Mouse (Mus musculus) heart, embryonic 14.5 days (tissue): ENCODE results near the gene Stk4. TPM values are rescaled to one million over a fixed set of nuclear protein-coding genes. Genes with fewer than 3 reads are reported as not detected.

Experiments used
- ATAC-seq: fragments of 200-750 bp; cut with Nextera tagmentation; 2 replicates; pipeline ENCODE4 v1.8.0; 2017; ENCODE audit warnings: low read depth, moderate TSS enrichment; ENCODE audit not compliant: insufficient number of reproducible peaks, insufficient read depth, low FRiP score
- H3K27ac ChIP-seq, 2 experiments: fragments of 200-500 bp in 1 of 2; fragments of 300-500 bp in 1 of 2; sonication (generic) in 1 of 2; replicated peaks in 1 of 2; 2 replicates each; pipeline ENCODE4 v1.5.1; 2012 to 2014; ENCODE audit warnings: low read depth in 2 of 2, low read length in 2 of 2, control low read depth in 1 of 2, mild to moderate bottlenecking in 1 of 2, mixed read lengths in 1 of 2; ENCODE audit not compliant: control insufficient read depth in 1 of 2, insufficient read depth in 1 of 2
- H3K27me3 ChIP-seq: fragments of 300-500 bp; sonication (generic); 2 replicates; pipeline ENCODE4 v1.6.1; 2014; ENCODE audit warnings: mild to moderate bottlenecking, low read length, control low read depth; ENCODE audit not compliant: control insufficient read depth, insufficient read depth
- H3K36me3 ChIP-seq: fragments of 300-500 bp; sonication (generic); 2 replicates; pipeline ENCODE4 v1.6.1; 2014; ENCODE audit warnings: mild to moderate bottlenecking, control low read depth, low read length, mixed read lengths; ENCODE audit not compliant: control insufficient read depth, insufficient read depth
- H3K4me1 ChIP-seq, 2 experiments: fragments of 200-500 bp in 1 of 2; fragments of 300-500 bp in 1 of 2; sonication (generic) in 1 of 2; 2 replicates each; pipeline ENCODE4 v1.6.1; 2012 to 2014; ENCODE audit warnings: low read length in 2 of 2, control low read depth in 1 of 2, mixed read lengths in 1 of 2; ENCODE audit not compliant: control insufficient read depth in 2 of 2, insufficient read depth in 2 of 2
- H3K4me2 ChIP-seq: fragments of 300-500 bp; sonication (generic); 2 replicates; pipeline ENCODE4 v1.6.1; 2014; ENCODE audit warnings: mild to moderate bottlenecking, low read length
- H3K4me3 ChIP-seq, 2 experiments: fragments of 200-500 bp in 1 of 2; fragments of 300-500 bp in 1 of 2; sonication (generic) in 1 of 2; 2 replicates each; pipeline ENCODE4 v1.5.1; 2012 to 2014; ENCODE audit warnings: low read length in 2 of 2, mild to moderate bottlenecking in 2 of 2, control low read depth in 1 of 2, low read depth in 1 of 2, moderate library complexity in 1 of 2; ENCODE audit not compliant: control insufficient read depth in 1 of 2, insufficient read depth in 1 of 2
- H3K9ac ChIP-seq: fragments of 300-500 bp; sonication (generic); 2 replicates; pipeline ENCODE4 v1.6.1; 2014; ENCODE audit warnings: mild to moderate bottlenecking, low read length
- H3K9me3 ChIP-seq: fragments of 300-500 bp; sonication (generic); 2 replicates; pipeline ENCODE4 v1.6.1; 2016; ENCODE audit warnings: low read length, control low read depth; ENCODE audit not compliant: control insufficient read depth
- whole genome bisulfite sequencing: fragments of 180-500 bp; shearing (Covaris S2); extraction: QIAGEN DNeasy Blood & Tissue Kit; methylation state at CpG from one replicate; pipeline ENCODE4 v1.1.7; 2014; 5-methylcytosine and 5-hydroxymethylcytosine counted together
- polyA plus RNA-seq: library from polyadenylated mRNA; unstranded; fragments of >200 nt; fragmentation: Nextera tagmentation; extraction: Ambion mirVana; gene quantifications from 2 replicates; pipeline ENCODE4 v1.2.1, GENCODE M21; 2014

The Stk4 gene
- polyA plus RNA-seq, 1 experiment from 2014 or later = 19.5 TPM

GRCm38 (mm10) chr2:164184145-164184719, 114.1 kb downstream of the Stk4 start:
- Histone ChIP-seq H3K9me3 (peaks cover 2% of the 10 kb centered on the region; the same call in 1 of the 2 replicates), H3K4me3 (no peak overlapping the region), H3K27me3 (peaks cover 5% of the 10 kb centered on the region; the same call in 1 of the 2 replicates), H3K36me3 (no peaks in the 10 kb centered on the region), H3K9ac (no peak overlapping the region), H3K4me2 (no peak overlapping the region), H3K4me1 (no peaks in the 10 kb centered on the region), H3K27ac (no peak overlapping the region)
- no peak for ATAC-seq
- WGBS = 41% methylated on average over 9 of the region's 9 CpGs

GRCm38 (mm10) chr2:164188722-164189121, 118.6 kb downstream of the Stk4 start:
- no peak overlapping the region for H3K4me3 ChIP-seq
- H3K36me3 ChIP-seq = no peaks in the 10 kb centered on the region
- WGBS = 27% methylated on average over 5 of the region's 5 CpGs
- no peaks in the 10 kb centered on the region for H3K4me1 ChIP-seq
- H3K27ac ChIP-seq = no peak overlapping the region
- ATAC-seq = no peak
- H3K9me3 ChIP-seq = peaks cover 2% of the 10 kb centered on the region; the same call in 1 of the 2 replicates
- H3K9ac ChIP-seq = no peak overlapping the region
- no peak overlapping the region for H3K4me2 ChIP-seq
- no peaks in the 10 kb centered on the region for H3K27me3 ChIP-seq

GRCm38 (mm10) chr2:164190576-164190975, 120.5 kb downstream of the Stk4 start, which contains the start of gene Wfdc12:
Gene Wfdc12, minus strand, starts transcription at chr2:164190608.
- H3K4me1 ChIP-seq = no peaks in the 10 kb centered on the region
- H3K9me3 ChIP-seq = peaks cover 2% of the 10 kb centered on the region; the same call in 1 of the 2 replicates
- H3K36me3 ChIP-seq = no peaks in the 10 kb centered on the region
- H3K4me3 ChIP-seq = no peak within 1 kb of the TSS
- no peaks in the 10 kb centered on the region for H3K27me3 ChIP-seq
- H3K9ac ChIP-seq = no peak within 1 kb of the TSS
- 84% methylated on average over 6 of the region's 6 CpGs for WGBS
- ATAC-seq = no peak
- H3K27ac ChIP-seq = no peak within 1 kb of the TSS
- no peak within 1 kb of the TSS for H3K4me2 ChIP-seq

GRCm38 (mm10) chr2:164192279-164192678, 122.2 kb downstream of the Stk4 start:
- no peak for ATAC-seq
- Histone ChIP-seq H3K27me3 (no peaks in the 10 kb centered on the region), H3K9me3 (peaks cover 2% of the 10 kb centered on the region; the same call in 1 of the 2 replicates), H3K9ac (no peak overlapping the region), H3K4me3 (no peak overlapping the region), H3K27ac (no peak overlapping the region), H3K4me2 (no peak overlapping the region), H3K4me1 (no peaks in the 10 kb centered on the region), H3K36me3 (no peaks in the 10 kb centered on the region)

GRCm38 (mm10) chr2:164194959-164195630, 125.0 kb downstream of the Stk4 start:
- H3K27ac ChIP-seq = no peak overlapping the region
- no peaks in the 10 kb centered on the region for H3K9me3 ChIP-seq
- H3K4me3 ChIP-seq = no peak overlapping the region
- H3K4me2 ChIP-seq = no peak overlapping the region
- ATAC-seq = no peak
- no peaks in the 10 kb centered on the region for H3K27me3 ChIP-seq
- WGBS = 64% methylated on average over 5 of the region's 5 CpGs
- H3K9ac ChIP-seq = no peak overlapping the region
- no peaks in the 10 kb centered on the region for H3K4me1 ChIP-seq
- no peaks in the 10 kb centered on the region for H3K36me3 ChIP-seq

- Histone ChIP-seq H3K27me3 (no peaks in the 10 kb centered on the region), H3K4me1 (no peaks in the 10 kb centered on the region), H3K36me3 (no peaks in the 10 kb centered on the region), H3K4me3 (no peak overlapping the region), H3K9ac (no peak overlapping the region), H3K27ac (no peak overlapping the region), H3K4me2 (no peak overlapping the region), H3K9me3 (no peaks in the 10 kb centered on the region)
- no peak for ATAC-seq
- WGBS = 84% methylated on average over 5 of the region's 5 CpGs
Observed at GRCm38 (mm10) chr2:164195971-164196699, 126.0 kb downstream of the Stk4 start.

GRCm38 (mm10) chr2:164196700-164196990, 126.5 kb downstream of the Stk4 start:
- Histone ChIP-seq H3K4me1 (no peaks in the 10 kb centered on the region), H3K9ac (no peak overlapping the region), H3K36me3 (no peaks in the 10 kb centered on the region), H3K27ac (no peak overlapping the region), H3K4me3 (no peak overlapping the region), H3K9me3 (no peaks in the 10 kb centered on the region), H3K27me3 (no peaks in the 10 kb centered on the region), H3K4me2 (no peak overlapping the region)
- 86% methylated on average over 5 of the region's 5 CpGs for WGBS
- ATAC-seq = no peak
